Mouse (Mus musculus) fat pad, adult 2 months (tissue): ENCODE results near the gene Mrm1.

Experiments used
- DNase-seq: peaks from one replicate; pipeline ENCODE4 v3.0.0-alpha.2; 2011; ENCODE audit warnings: low read depth, low spot score; ENCODE audit errors: extremely low read depth

The Mrm1 gene

DNA sequence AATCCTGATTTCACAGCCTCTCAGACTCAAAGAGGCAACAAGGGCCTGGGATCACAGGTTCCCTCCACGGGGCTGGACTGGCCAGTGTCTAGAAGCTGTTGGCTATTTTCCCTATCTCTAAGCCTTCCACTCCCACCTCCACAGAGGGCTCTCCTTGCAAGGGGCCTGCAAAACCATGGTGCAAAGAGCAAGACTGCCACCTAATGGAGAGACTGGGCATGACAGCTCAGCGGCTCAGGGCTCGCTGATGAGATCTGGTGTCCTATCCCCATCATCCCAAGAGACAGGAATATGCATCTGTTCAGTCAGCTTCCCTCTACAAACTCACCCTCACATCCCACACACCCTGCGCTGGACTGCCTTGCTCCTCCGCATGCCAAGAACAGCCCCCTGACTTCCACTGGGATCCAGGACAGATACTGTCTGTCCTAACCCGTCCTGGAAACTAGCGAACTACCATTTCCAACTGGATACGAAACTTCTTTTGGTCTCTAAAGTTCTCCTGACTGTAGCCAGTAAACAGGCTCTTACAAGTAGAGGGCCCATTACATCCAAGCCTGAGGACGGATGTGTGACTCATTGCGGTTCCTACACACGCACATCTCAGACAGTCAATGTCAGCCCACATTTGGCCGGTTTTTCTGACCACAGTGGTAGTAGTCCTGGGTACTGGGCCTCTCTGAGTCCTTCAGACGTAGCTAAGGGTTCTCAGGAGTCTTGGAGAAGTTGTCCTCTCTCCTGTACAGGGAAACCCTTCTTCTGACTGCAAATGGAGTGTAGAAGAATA lies 5.4 kb downstream of the Mrm1 start:
- no peak for DNase-seq

DNA sequence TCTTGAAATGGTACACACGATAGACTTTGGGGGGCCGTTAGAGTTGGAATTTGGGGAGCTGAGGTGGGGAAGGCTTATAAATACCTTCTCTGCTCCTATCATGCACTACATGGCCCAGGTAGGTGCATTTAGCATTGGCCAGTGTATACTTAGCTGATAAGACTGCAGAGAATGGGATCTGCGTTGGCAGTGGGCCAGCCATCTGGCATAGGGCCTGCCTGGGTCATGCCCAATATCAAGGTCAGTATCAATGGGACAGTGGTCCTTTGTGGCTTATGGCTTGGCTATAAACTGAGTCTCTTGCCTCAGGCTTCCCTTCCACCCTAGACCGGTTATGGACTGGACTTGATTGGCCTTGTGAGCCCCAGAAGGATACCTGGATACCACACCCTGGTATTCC lies 14.9 kb downstream of the Mrm1 start:
- no peak for DNase-seq

DNA sequence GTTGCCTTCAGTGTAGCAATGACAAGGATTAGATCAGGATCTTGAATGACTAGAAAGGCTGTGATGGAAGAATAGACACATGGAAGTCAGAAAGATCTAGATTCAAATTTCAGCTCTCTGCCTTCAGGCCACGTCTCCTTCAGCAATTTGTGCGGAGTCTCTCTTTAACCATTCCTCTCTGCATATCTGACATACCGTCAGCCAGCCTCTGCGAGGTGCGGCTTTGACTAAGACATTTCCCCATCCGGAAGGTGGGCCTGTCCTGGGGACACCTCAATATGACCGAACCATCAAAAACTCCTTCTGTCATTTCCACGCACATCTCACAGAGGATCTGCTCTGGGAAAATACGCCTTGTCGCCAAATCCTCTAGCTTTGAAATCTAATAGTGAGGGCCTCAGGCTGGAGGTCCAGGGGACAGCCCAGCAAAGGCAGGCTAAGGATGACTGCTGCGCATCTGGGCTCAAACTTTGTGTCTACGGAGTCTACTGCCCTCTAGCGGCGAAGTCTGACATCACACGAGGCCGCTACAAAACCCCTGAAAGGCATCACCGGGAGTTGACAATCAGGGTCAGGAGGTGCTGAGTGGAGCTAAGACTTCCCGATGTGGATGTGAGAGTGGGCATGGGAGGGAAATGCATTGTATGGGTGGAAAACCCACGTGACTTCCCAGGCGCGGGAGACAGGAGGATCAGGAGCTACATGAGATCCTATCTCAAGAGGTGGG lies 21.5 kb downstream of the Mrm1 start:
- DNase-seq, result no peak

DNA sequence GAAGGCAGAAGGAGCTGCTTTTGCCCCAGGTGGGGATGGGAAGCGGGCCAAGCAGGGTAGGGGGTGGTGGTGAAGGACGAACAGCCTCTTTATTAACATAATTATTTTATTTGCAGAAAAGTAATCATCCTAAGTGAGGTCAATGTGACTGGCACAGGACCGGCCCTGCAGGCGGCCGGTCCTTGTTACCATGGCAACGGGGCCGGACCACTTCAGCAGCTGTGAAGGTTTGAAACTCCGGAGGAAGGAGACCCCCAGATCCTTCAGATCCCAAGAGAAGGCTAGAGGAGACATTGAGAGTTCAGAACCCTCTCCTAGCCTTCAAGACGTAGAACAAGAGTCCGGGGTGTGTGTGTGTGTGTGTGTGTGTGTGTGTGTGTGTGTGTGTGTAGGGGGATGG lies 22.3 kb downstream of the Mrm1 start:
- no peak for DNase-seq

DNA sequence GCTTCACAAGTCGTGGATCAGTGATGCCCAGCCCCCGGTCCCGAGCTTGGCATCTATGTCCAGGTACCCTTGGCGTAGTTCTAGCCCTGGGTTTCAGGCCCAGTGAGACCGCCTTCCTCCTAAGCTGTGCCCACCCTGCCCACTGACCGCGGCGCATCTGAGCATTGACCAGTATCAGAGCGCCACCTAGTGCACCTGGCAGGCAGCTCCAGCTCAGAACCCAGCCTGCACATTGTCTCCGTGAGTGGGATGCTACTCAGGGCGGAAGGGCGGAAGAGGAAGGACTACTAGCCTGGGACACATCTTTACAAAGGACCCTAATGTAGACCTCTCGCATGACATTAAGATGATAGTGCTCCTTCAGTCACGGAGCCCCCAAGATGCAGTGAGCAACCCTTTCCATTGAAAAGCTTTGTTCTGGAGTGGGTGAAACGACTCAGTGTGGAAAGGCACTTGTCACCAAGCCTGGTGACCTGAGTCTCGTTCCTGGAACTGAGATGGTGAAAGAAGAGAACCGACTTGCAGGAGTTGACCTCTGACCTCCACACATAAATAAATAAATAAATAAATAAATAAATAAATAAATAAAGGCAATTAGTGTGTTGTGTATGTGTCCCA lies 24.7 kb downstream of the Mrm1 start:
- DNase-seq, result no peak

DNA sequence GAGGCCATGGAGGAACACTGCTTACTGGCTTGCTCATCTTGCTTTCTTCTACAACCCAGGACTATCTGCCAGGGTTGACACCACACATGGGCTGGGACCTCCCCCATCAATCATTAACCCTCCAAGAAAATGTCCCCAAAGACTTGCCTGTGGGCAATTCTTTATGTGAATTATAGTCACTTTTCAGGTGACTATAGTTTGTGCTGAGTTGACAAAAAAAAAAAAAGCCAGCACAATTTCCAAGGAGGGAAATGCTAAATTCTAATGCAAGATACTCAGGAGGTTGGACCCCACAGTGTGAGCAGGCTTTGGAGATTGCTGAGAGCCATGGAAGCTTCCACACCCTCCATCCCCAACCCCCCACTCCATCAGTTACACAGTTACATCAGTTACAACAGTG lies 25.8 kb downstream of the Mrm1 start:
- no peak for DNase-seq

DNA sequence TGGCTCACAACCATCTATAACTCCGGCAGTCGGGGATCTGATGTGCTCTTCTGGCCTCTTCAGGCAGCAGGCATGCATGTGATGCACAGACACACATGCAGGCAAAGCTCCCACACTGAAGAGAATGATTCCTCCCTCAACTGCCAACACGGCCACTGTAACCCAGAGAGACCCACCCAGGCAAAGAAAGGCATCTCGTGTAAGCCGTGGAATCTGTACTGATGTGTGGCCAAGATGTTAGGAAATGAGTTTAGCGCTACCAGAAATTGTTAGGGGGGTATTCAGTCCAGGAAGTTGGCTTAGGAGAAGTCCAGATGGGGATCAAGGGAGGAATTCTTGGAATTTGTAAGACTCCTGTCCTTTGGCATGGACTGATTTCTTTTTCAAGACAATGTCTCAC lies 28.9 kb downstream of the Mrm1 start:
- no peak for DNase-seq

DNA sequence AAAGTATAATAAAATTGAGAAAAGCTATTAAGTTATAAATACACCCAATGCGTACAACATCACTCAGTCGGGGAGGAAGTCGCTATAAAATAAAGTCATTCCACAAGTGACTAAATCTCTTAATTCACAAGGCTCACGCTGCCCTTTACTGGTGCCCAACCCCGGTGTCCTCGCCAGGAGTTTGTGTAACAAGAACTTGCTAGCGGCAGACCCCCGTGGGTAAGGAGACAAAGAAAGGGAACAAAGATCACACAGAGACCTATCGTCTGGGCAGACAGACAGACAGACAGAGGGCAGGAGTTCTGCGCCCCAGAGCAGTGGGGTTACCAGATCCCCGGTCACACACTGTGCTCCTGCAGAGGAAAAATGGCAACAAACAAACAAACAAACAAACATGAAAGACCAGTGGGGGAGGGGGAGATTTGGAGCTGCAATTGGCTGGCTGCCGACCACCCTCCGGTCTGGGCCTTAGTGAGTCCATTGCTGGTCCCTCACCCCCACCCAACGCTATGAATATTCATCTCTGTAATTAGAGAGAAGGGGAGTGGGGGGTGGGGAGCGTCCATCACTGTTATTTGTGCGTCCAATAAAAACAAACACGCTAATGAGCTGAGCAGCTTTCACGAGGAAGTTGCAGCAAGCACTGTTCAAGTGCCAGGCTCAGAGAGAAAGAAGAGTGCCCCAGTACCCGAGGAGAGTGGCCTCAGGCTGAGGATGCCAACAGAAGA lies 39.0 kb downstream of the Mrm1 start:
- no peak for DNase-seq

DNA sequence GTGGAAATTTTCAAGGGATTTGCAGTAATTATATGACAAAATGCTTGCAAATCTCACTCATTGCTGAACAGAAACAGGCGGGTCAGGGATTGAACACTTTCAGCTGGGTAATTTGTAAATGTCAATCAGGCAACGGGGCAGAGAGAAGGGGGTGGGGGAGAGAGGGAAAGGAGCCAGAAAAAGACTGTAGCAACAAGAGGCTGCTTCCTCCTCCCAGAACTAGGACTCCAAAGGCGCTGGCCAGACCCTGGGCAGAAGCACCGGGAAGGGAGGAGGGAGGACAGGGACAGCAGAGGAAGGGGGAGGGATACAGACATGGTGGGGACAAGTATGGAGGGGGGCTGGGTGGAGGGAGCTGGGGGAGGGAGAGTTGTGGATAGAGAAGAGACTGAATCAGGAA lies 43.8 kb downstream of the Mrm1 start:
- DNase-seq, result no peak

DNA sequence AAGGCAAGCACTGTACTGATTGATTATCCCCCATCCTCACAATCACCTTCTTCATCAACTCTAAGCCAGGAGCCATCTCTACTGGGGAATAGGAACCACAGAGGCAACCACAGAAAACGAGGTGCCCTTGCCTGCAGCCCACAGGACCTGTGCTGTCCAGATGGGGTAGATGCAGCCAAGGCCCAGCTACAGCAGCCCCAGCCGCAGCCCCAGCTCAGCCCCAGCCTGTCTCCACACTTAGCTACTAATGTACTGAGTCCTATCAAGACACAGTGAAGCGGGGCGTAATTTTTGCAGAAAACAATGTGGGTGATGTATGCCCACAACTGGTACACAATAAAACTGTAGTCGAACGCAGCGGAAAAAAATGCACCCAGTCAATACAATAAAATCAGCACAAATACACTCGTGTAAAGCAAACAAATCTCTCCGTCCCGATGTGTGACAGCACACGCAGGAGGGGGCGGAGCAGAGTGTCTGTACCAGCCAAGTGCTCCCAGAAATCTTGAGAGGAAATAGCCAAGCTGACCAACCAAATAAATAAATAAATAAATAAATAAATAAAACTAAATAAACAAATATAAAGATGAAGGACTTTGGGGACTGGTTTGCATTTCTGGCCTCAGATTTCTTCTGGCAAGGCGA lies 44.3 kb downstream of the Mrm1 start:
- DNase-seq, result no peak

DNA sequence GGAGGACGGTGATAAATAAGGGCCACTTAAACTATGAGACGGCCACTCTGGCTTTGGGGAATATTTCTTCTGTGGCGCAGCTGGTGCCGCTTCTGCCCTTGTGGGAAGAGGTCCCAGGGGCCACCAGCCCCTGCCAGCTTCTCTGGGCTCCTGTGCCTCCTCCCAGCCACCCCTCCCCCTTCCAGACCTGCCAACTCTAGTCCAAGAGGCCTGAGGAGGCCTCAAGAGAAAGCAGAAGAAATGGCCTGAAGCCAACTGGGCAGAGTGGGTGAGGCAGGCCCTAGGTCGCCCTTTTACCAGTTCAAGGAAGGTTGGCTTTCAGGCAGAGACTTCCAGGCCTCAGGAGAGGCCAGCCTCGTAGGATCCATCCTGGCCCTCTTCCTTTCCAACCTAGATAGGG lies 51.4 kb downstream of the Mrm1 start:
- no peak for DNase-seq

DNA sequence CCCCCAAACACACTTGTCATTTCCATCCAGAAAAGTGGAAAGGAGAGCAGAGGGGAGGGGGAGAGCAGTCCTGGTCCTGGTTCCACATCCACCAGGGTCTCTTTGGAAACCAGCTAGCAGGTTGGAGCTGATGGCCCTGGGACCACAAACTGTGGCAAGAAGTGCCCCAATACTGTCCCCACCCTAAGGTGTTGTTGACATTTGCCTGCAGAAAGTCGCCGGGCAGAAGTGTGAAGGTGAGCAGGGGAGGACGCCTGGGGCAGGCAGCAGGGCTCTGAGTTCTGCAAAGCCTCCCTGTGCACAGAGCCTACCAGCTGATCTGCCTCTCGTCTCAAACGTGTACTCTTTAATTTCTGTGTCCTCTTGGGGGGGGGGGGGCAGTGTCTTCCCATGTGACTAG lies 54.2 kb downstream of the Mrm1 start:
- no peak for DNase-seq

DNA sequence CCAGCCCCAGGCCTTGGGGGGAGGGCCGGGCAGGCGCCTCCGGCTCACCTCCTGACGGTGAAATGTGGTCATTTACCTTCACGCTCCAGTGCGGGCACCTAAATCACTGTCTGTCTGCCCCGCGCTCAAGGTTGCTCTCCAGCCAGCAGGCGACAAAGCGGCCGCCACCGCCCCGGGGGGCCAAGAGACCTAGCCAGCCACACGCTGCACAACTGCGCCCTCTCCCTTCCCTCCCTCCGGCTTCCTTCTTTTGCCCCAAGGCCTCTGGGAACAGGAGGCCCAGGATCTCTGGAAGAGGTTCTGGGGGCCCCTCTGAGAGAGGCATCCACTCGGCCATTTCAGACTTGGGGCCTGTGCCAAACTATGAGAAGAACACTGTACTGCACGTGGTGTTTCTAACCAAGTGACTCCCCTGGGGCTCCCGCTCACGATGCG lies 54.8 kb downstream of the Mrm1 start:
- no peak for DNase-seq

DNA sequence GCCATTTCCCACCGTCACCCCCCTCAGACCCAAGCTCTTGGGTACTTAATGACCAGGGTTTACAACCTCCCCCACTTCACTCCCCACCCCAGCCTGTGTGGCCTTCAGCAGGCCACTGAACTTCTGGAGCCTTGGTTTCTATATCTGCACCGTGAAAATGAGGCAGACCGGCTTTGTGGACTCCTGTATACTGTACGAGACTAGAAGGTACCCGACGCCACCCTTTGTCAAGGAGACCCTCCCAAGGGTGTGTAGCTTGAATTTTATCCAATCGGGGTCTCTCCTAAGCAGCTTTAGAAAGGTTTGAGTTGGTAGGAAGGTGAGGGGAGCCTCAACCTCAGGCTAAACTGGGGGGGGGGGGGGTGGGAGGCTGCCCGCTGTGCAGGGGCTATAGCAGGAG lies 55.2 kb downstream of the Mrm1 start:
- no peak for DNase-seq
